Mouse (Mus musculus) thymus, adult 2 months (tissue): ENCODE data around the gene Rnf157. TPM values are rescaled to one million over a fixed set of nuclear protein-coding genes. Genes with fewer than 3 reads are reported as not detected.

Experiments
- DNase-seq: peaks from one replicate; pipeline ENCODE4 v3.0.0; 2021
- H3K27ac ChIP-seq: fragments of 200-500 bp; 2 replicates; pipeline ENCODE4 v1.5.1; 2012; ENCODE audit warnings: low read length, control low read depth; ENCODE audit not compliant: control insufficient read depth, insufficient read depth
- H3K27me3 ChIP-seq: fragments of 200-500 bp; 2 replicates; pipeline ENCODE4 v1.6.1; 2012; ENCODE audit warnings: mild to moderate bottlenecking, low read length, moderate library complexity, mixed read lengths; ENCODE audit not compliant: control insufficient read depth, insufficient read depth
- H3K36me3 ChIP-seq: fragments of 200-500 bp; 2 replicates; pipeline ENCODE4 v1.6.1; 2012; ENCODE audit warnings: mild to moderate bottlenecking, low read length, moderate library complexity; ENCODE audit not compliant: control insufficient read depth, insufficient read depth
- H3K4me1 ChIP-seq: fragments of 200-500 bp; replicated peaks from 2 replicates; pipeline ENCODE4 v1.6.1; 2012; ENCODE audit warnings: low read length; ENCODE audit not compliant: control insufficient read depth, insufficient read depth
- H3K4me3 ChIP-seq: fragments of 200-500 bp; 2 replicates; pipeline ENCODE4 v1.5.1; 2012; ENCODE audit warnings: mild to moderate bottlenecking, low read length, control low read depth, moderate library complexity; ENCODE audit not compliant: control insufficient read depth, insufficient read depth
- CTCF ChIP-seq: fragments of 200-500 bp; IDR thresholded peaks from 2 replicates; pipeline ENCODE4 v1.5.1; 2012; ENCODE audit warnings: mild to moderate bottlenecking, control low read depth, low read length, moderate library complexity, borderline replicate concordance; ENCODE audit not compliant: control insufficient read depth, poor library complexity, insufficient read depth; ENCODE audit errors: extremely low read depth
- POLR2A ChIP-seq: fragments of 200-500 bp; IDR thresholded peaks from 2 replicates; pipeline ENCODE4 v1.6.1; 2012; ENCODE audit warnings: mild to moderate bottlenecking, low read length, control low read depth, moderate library complexity; ENCODE audit not compliant: control insufficient read depth, poor library complexity, insufficient read depth; ENCODE audit errors: extremely low read depth
- WGBS: fragments of 180-500 bp; shearing (Covaris S2); methylation state at CpG from one replicate; pipeline ENCODE4 v1.1.7; 2018; 5-methylcytosine and 5-hydroxymethylcytosine counted together
- polyA plus RNA-seq: library from polyadenylated mRNA; depleted of rRNA; stranded (reverse); fragments of >200 nt; gene quantifications from 2 replicates; pipeline ENCODE4 v1.2.3, GENCODE M21; 2012

Gene Rnf157
- polyA plus RNA-seq, 1 experiment = 98.7 TPM

- no peak for DNase-seq
- H3K27me3 ChIP-seq = no peaks in the 10 kb centered on the region
These were observed 32.1 kb downstream of the Rnf157 start for GRCm38 (mm10) chr11:116380767-116381166.

GRCm38 (mm10) chr11:116379530-116379929, 33.3 kb downstream of the Rnf157 start:
- WGBS = 63% methylated on average over 6 of the region's 6 CpGs

More at GRCm38 (mm10) chr11:116380767-116381166, 32.1 kb downstream of the Rnf157 start:
- Histone ChIP-seq H3K4me3 (no peak overlapping the region), H3K4me1 (peaks cover 8% of the 10 kb centered on the region), H3K36me3 (no peaks in the 10 kb centered on the region), H3K27ac (no peak overlapping the region)
- WGBS = 87% methylated on average over 7 of the region's 7 CpGs
- TF ChIP-seq POLR2A = no peak
- no peak for TF ChIP-seq CTCF

GRCm38 (mm10) chr11:116376945-116377661, 35.7 kb downstream of the Rnf157 start:
- Histone ChIP-seq H3K27me3 (no peaks in the 10 kb centered on the region), H3K36me3 (no peaks in the 10 kb centered on the region), H3K27ac (no peak overlapping the region), H3K4me1 (peaks cover 9% of the 10 kb centered on the region), H3K4me3 (no peak overlapping the region)
- WGBS = 1% methylated on average over 7 of the region's 7 CpGs
- TF ChIP-seq POLR2A = no peak
- no peak for TF ChIP-seq CTCF
- DNase-seq = peak; percentile 61

More at GRCm38 (mm10) chr11:116379530-116379929, 33.3 kb downstream of the Rnf157 start:
- Histone ChIP-seq H3K27me3 (no peaks in the 10 kb centered on the region), H3K4me3 (no peak overlapping the region), H3K36me3 (no peaks in the 10 kb centered on the region), H3K27ac (no peak overlapping the region), H3K4me1 (peaks cover 8% of the 10 kb centered on the region)
- DNase-seq = no peak
- TF ChIP-seq POLR2A = no peak
- no peak for TF ChIP-seq CTCF

GRCm38 (mm10) chr11:116371894-116372450, 40.9 kb downstream of the Rnf157 start:
- peaks cover 28% of the 10 kb centered on the region for H3K4me1 ChIP-seq
- H3K27me3 ChIP-seq = no peaks in the 10 kb centered on the region
- H3K36me3 ChIP-seq = no peaks in the 10 kb centered on the region
- WGBS = 95% methylated on average over 4 of the region's 4 CpGs
- no peak overlapping the region for H3K4me3 ChIP-seq
- TF ChIP-seq POLR2A = no peak
- no peak for TF ChIP-seq CTCF
- H3K27ac ChIP-seq = no peak overlapping the region
- no peak for DNase-seq

- Histone ChIP-seq H3K4me1 (peaks cover 26% of the 10 kb centered on the region), H3K4me3 (no peak overlapping the region), H3K36me3 (no peaks in the 10 kb centered on the region), H3K27me3 (no peaks in the 10 kb centered on the region), H3K27ac (peak overlapping the region; percentile 65)
- 7% methylated on average over 5 of the region's 5 CpGs for WGBS
- DNase-seq = peak; percentile 45
- no peak for TF ChIP-seq POLR2A
- TF ChIP-seq CTCF = no peak
These were observed 43.2 kb downstream of the Rnf157 start for GRCm38 (mm10) chr11:116369633-116370032.

GRCm38 (mm10) chr11:116369051-116369450, 43.8 kb downstream of the Rnf157 start:
- 88% methylated on average over 14 of the region's 14 CpGs for WGBS
- TF ChIP-seq CTCF = no peak
- no peak for TF ChIP-seq POLR2A
- Histone ChIP-seq H3K36me3 (no peaks in the 10 kb centered on the region), H3K4me3 (no peak overlapping the region), H3K4me1 (peaks cover 29% of the 10 kb centered on the region), H3K27ac (peak overlapping the region; percentile 65), H3K27me3 (no peaks in the 10 kb centered on the region)
- DNase-seq = no peak
